Mouse (Mus musculus): Measurements from ENCODE around the gene Ddx39. TPM values are rescaled to one million over a fixed set of nuclear protein-coding genes. Genes with fewer than 3 reads are reported as not detected.
A peak's percentile ranks its signal among the peaks of the same experiment; 100 is the strongest.

Gene Ddx39
- polyA plus RNA-seq, 1 experiment from 2014 or later = 107 TPM

- H3K4me1 ChIP-seq (replicated peaks) = peaks cover 16% of the 10 kb centered on the region
- WGBS = 26% methylated on average over 6 of the region's 6 CpGs
- H3K27me3 ChIP-seq = no peaks in the 10 kb centered on the region
- H3K9me3 ChIP-seq (replicated peaks) = no peaks in the 10 kb centered on the region
- 0 out of 2 replicates have a peak, but pooled peaks have one; percentile 48 for ATAC-seq (replicated peaks; ENCODE audit: insufficient number of reproducible peaks, insufficient read depth, low FRiP score, low read depth)
- peaks cover 73% of the 10 kb centered on the region for H3K36me3 ChIP-seq
- no peak overlapping the region for H3K9ac ChIP-seq
- H3K4me3 ChIP-seq = no peak overlapping the region
- peak overlapping the region; percentile 46 for H3K27ac ChIP-seq
- H3K4me2 ChIP-seq = no peak overlapping the region
Measured at GRCm38 (mm10) chr8:83681099-83681498, 33.9 kb upstream of the Ddx39 start.

- Histone ChIP-seq H3K27me3 (no peaks in the 10 kb centered on the region), H3K4me1 (replicated peaks) (peaks cover 16% of the 10 kb centered on the region), H3K9me3 (replicated peaks) (no peaks in the 10 kb centered on the region), H3K36me3 (peaks cover 57% of the 10 kb centered on the region), H3K4me2 (no peak overlapping the region), H3K27ac (no peak overlapping the region), H3K9ac (no peak overlapping the region), H3K4me3 (no peak overlapping the region)
- ATAC-seq (replicated peaks; ENCODE audit: insufficient number of reproducible peaks, insufficient read depth, low FRiP score, low read depth) = no peak
- 88% methylated on average over 9 of the region's 9 CpGs for WGBS
Measured at GRCm38 (mm10) chr8:83684517-83684916, 30.5 kb upstream of the Ddx39 start.

GRCm38 (mm10) chr8:83689264-83689663 lies 25.7 kb upstream of the Ddx39 start:
- no peaks in the 10 kb centered on the region for H3K9me3 ChIP-seq (replicated peaks)
- peaks cover 56% of the 10 kb centered on the region for H3K36me3 ChIP-seq
- H3K9ac ChIP-seq = no peak overlapping the region
- 89% methylated on average over 6 of the region's 6 CpGs for WGBS
- no peaks in the 10 kb centered on the region for H3K27me3 ChIP-seq
- no peak overlapping the region for H3K27ac ChIP-seq
- no peak overlapping the region for H3K4me2 ChIP-seq
- peaks cover 6% of the 10 kb centered on the region for H3K4me1 ChIP-seq (replicated peaks)
- H3K4me3 ChIP-seq = no peak overlapping the region
- no peak for ATAC-seq (replicated peaks; ENCODE audit: insufficient number of reproducible peaks, insufficient read depth, low FRiP score, low read depth)

GRCm38 (mm10) chr8:83693609-83694236 lies 21.3 kb upstream of the Ddx39 start:
- 73% methylated on average over 10 of the region's 10 CpGs for WGBS
- Histone ChIP-seq H3K4me2 (no peak overlapping the region), H3K9ac (no peak overlapping the region), H3K9me3 (replicated peaks) (no peaks in the 10 kb centered on the region), H3K27me3 (no peaks in the 10 kb centered on the region), H3K27ac (no peak overlapping the region), H3K36me3 (peaks cover 32% of the 10 kb centered on the region), H3K4me1 (replicated peaks) (peaks cover 41% of the 10 kb centered on the region), H3K4me3 (no peak overlapping the region)
- no peak for ATAC-seq (replicated peaks; ENCODE audit: insufficient number of reproducible peaks, insufficient read depth, low FRiP score, low read depth)

- WGBS = 77% methylated on average over 11 of the region's 11 CpGs
- Histone ChIP-seq H3K27me3 (no peaks in the 10 kb centered on the region), H3K9ac (no peak overlapping the region), H3K4me1 (replicated peaks) (peaks cover 45% of the 10 kb centered on the region), H3K4me3 (no peak overlapping the region), H3K9me3 (replicated peaks) (no peaks in the 10 kb centered on the region), H3K36me3 (peaks cover 32% of the 10 kb centered on the region), H3K27ac (no peak overlapping the region), H3K4me2 (no peak overlapping the region)
- no peak for ATAC-seq (replicated peaks; ENCODE audit: insufficient number of reproducible peaks, insufficient read depth, low FRiP score, low read depth)
Measured at GRCm38 (mm10) chr8:83694369-83695160, 20.4 kb upstream of the Ddx39 start.

GRCm38 (mm10) chr8:83695351-83696106 lies 19.4 kb upstream of the Ddx39 start:
- WGBS = 69% methylated on average over 16 of the region's 17 CpGs
- no peak overlapping the region for H3K9ac ChIP-seq

GRCm38 (mm10) chr8:83697374-83698220 lies 17.4 kb upstream of the Ddx39 start:
- Histone ChIP-seq H3K4me2 (peak overlapping the region; percentile 97), H3K36me3 (peaks cover 2% of the 10 kb centered on the region; the same call in 1 of the 2 replicates), H3K27me3 (no peaks in the 10 kb centered on the region), H3K9ac (peak overlapping the region; percentile 98), H3K27ac (peak overlapping the region; percentile 88), H3K4me3 (peak overlapping the region; percentile 84), H3K4me1 (replicated peaks) (peaks cover 59% of the 10 kb centered on the region), H3K9me3 (replicated peaks) (no peaks in the 10 kb centered on the region)
- ATAC-seq (replicated peaks; ENCODE audit: insufficient number of reproducible peaks, insufficient read depth, low FRiP score, low read depth) = no peak
- 37% methylated on average over 19 of the region's 19 CpGs for WGBS

More at GRCm38 (mm10) chr8:83695351-83696106, 19.4 kb upstream of the Ddx39 start:
- H3K4me2 ChIP-seq = 0 out of 2 replicates have a peak overlapping the region, but pooled peaks have one; percentile 12
- H3K27ac ChIP-seq = no peak overlapping the region
- H3K9me3 ChIP-seq (replicated peaks) = no peaks in the 10 kb centered on the region
- no peak overlapping the region for H3K4me3 ChIP-seq
- no peaks in the 10 kb centered on the region for H3K27me3 ChIP-seq
- H3K36me3 ChIP-seq = peaks cover 23% of the 10 kb centered on the region
- peaks cover 54% of the 10 kb centered on the region for H3K4me1 ChIP-seq (replicated peaks)
- ATAC-seq (replicated peaks; ENCODE audit: insufficient number of reproducible peaks, insufficient read depth, low FRiP score, low read depth) = no peak

- ATAC-seq (replicated peaks; ENCODE audit: insufficient number of reproducible peaks, insufficient read depth, low FRiP score, low read depth) = 0 out of 2 replicates have a peak, but pooled peaks have one; percentile 8
- peak overlapping the region; percentile 88 for H3K27ac ChIP-seq
- H3K4me3 ChIP-seq = peak overlapping the region; percentile 84
- peak overlapping the region; percentile 97 for H3K4me2 ChIP-seq
- H3K9ac ChIP-seq = peak overlapping the region; percentile 98
- no peaks in the 10 kb centered on the region for H3K27me3 ChIP-seq
- H3K4me1 ChIP-seq (replicated peaks) = peaks cover 59% of the 10 kb centered on the region
- no peaks in the 10 kb centered on the region for H3K36me3 ChIP-seq
- no peaks in the 10 kb centered on the region for H3K9me3 ChIP-seq (replicated peaks)
- 4% methylated on average over 15 of the region's 15 CpGs for WGBS
Measured at GRCm38 (mm10) chr8:83698291-83698660, 16.7 kb upstream of the Ddx39 start.

GRCm38 (mm10) chr8:83698661-83699453 lies 16.1 kb upstream of the Ddx39 start, which contains the start of gene Pkn1:
Gene Pkn1 (minus strand): TSS chr8:83699179.
- peak within 1 kb of the TSS; percentile 88 for H3K27ac ChIP-seq
- H3K4me3 ChIP-seq = peak within 1 kb of the TSS; percentile 84
- H3K9ac ChIP-seq = peak within 1 kb of the TSS; percentile 98
- H3K4me2 ChIP-seq = peak within 1 kb of the TSS; percentile 97
- no peaks in the 10 kb centered on the region for H3K36me3 ChIP-seq
- peaks cover 57% of the 10 kb centered on the region for H3K4me1 ChIP-seq (replicated peaks)
- no peaks in the 10 kb centered on the region for H3K9me3 ChIP-seq (replicated peaks)
- ATAC-seq (replicated peaks; ENCODE audit: insufficient number of reproducible peaks, insufficient read depth, low FRiP score, low read depth) = peak; percentile 88
- under 1% methylated on average over 85 of the region's 85 CpGs for WGBS
- H3K27me3 ChIP-seq = no peaks in the 10 kb centered on the region

- ATAC-seq (replicated peaks; ENCODE audit: insufficient number of reproducible peaks, insufficient read depth, low FRiP score, low read depth) = no peak
- H3K4me1 ChIP-seq (replicated peaks) = peaks cover 50% of the 10 kb centered on the region
- 29% methylated on average over 9 of the region's 9 CpGs for WGBS
- H3K4me3 ChIP-seq = peak overlapping the region; percentile 84
- peak overlapping the region; percentile 98 for H3K9ac ChIP-seq
- peak overlapping the region; percentile 88 for H3K27ac ChIP-seq
- no peaks in the 10 kb centered on the region for H3K9me3 ChIP-seq (replicated peaks)
- H3K36me3 ChIP-seq = no peaks in the 10 kb centered on the region
- H3K4me2 ChIP-seq = peak overlapping the region; percentile 97
- H3K27me3 ChIP-seq = no peaks in the 10 kb centered on the region
Measured at GRCm38 (mm10) chr8:83699566-83699965, 15.4 kb upstream of the Ddx39 start.

Measured in heart, embryonic 15.5 days (tissue).